Mouse (Mus musculus) embryonic fibroblast, embryonic 13.5 days (primary cell): ENCODE measurements around the gene Apeh.

ENCODE experiments used
- CTCF ChIP-seq: IDR thresholded peaks from 2 replicates; pipeline ENCODE4 v1.5.1; 2011; ENCODE audit warnings: mild to moderate bottlenecking, control low read depth, low read length, moderate library complexity, borderline replicate concordance; ENCODE audit not compliant: insufficient read depth
- POLR2A ChIP-seq: IDR thresholded peaks from 2 replicates; pipeline ENCODE4 v1.6.1; 2011; ENCODE audit warnings: low read depth, mild to moderate bottlenecking, control low read depth, low read length, moderate library complexity

DNA sequence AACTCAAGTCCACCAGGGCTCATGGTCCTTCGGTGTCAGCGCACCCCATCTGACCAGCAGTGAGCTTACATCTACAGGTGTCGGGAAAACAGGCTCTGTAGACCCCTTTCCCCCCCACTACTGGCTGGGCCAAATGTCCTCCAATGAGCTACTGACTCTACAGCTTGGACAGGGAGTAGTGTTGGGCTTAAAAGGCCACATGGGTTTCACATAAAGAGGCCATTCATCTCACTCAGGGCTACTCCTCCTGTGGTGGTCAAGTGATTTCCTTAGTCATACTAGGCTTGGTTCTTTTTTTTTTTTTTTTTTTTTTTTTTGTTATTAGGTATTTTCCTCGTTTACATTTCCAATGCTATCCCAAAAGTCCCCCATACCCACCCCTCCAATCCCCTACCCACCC is 29.5 kb upstream of the Apeh start:
- no peak for TF ChIP-seq CTCF
- TF ChIP-seq POLR2A: no peak
